Mouse (Mus musculus) embryonic fibroblast, embryonic 13.5 days (primary cell): Measurements from ENCODE around the gene Sugct. TPM values are rescaled to one million over a fixed set of nuclear protein-coding genes. Genes with fewer than 3 reads are reported as not detected.
"Not testable (repeated sequence)": the region's sequence is repeated elsewhere in the genome, so short reads cannot be mapped to it uniquely, and the experiment has no call there.

Experiments used
- H3K27ac ChIP-seq: 2 replicates; pipeline ENCODE4 v1.5.1; 2012; ENCODE audit warnings: low read length, control low read depth, inconsistent platforms; ENCODE audit not compliant: insufficient read depth
- H3K4me1 ChIP-seq: 2 replicates; pipeline ENCODE4 v1.6.1; 2011; ENCODE audit warnings: low read length; ENCODE audit not compliant: control insufficient read depth, insufficient read depth
- H3K4me3 ChIP-seq: 2 replicates; pipeline ENCODE4 v1.5.1; 2011; ENCODE audit warnings: mild to moderate bottlenecking, control low read depth, low read length; ENCODE audit not compliant: insufficient read depth
- CTCF ChIP-seq: IDR thresholded peaks from 2 replicates; pipeline ENCODE4 v1.5.1; 2011; ENCODE audit warnings: mild to moderate bottlenecking, control low read depth, low read length, moderate library complexity, borderline replicate concordance; ENCODE audit not compliant: insufficient read depth
- POLR2A ChIP-seq: IDR thresholded peaks from 2 replicates; pipeline ENCODE4 v1.6.1; 2011; ENCODE audit warnings: low read depth, mild to moderate bottlenecking, control low read depth, low read length, moderate library complexity
- polyA plus RNA-seq: library from polyadenylated mRNA; stranded (reverse); fragments of >200 nt; gene quantifications from 2 replicates; pipeline ENCODE4 v1.2.4, GENCODE M21; 2011; ENCODE audit warnings: low read depth; ENCODE audit not compliant: missing spikeins, insufficient read length

The Sugct gene
- polyA plus RNA-seq, 1 experiment: 2.1 TPM

GRCm38 (mm10) chr13:17534469-17534868 lies 160.9 kb downstream of the Sugct start:
- Histone ChIP-seq H3K4me3 (no peak overlapping the region), H3K27ac (no peak overlapping the region), H3K4me1 (no peaks in the 10 kb centered on the region)
- no peak for TF ChIP-seq CTCF
- TF ChIP-seq POLR2A: no peak

GRCm38 (mm10) chr13:17511184-17511778 lies 184.1 kb downstream of the Sugct start:
- Histone ChIP-seq H3K4me1 (peaks cover 3% of the 10 kb centered on the region; the same call in 1 of the 2 replicates), H3K27ac (peak overlapping the region; percentile 27; the same call in 1 of the 2 replicates), H3K4me3 (no peak overlapping the region)
- TF ChIP-seq POLR2A (no peak), CTCF (no peak)

GRCm38 (mm10) chr13:17494936-17495335 lies 200.4 kb downstream of the Sugct start:
- no peak overlapping the region for H3K4me3 ChIP-seq
- TF ChIP-seq CTCF: no peak
- peaks cover 6% of the 10 kb centered on the region for H3K4me1 ChIP-seq
- no peak overlapping the region for H3K27ac ChIP-seq

- TF ChIP-seq CTCF (no peak), POLR2A (no peak)
Measured at GRCm38 (mm10) chr13:17494056-17494574, 201.2 kb downstream of the Sugct start.

GRCm38 (mm10) chr13:17457981-17458380 lies 237.4 kb downstream of the Sugct start:
- not testable (repeated sequence) for H3K4me3 ChIP-seq, H3K27ac ChIP-seq, H3K4me1 ChIP-seq

More at GRCm38 (mm10) chr13:17494056-17494574, 201.2 kb downstream of the Sugct start:
- peaks cover 6% of the 10 kb centered on the region for H3K4me1 ChIP-seq
- no peak overlapping the region for H3K4me3 ChIP-seq
- peak overlapping the region; percentile 95 for H3K27ac ChIP-seq

- no peak for TF ChIP-seq POLR2A
- TF ChIP-seq CTCF: no peak
- H3K27ac ChIP-seq: no peak overlapping the region
- H3K4me3 ChIP-seq: no peak overlapping the region
- H3K4me1 ChIP-seq: no peaks in the 10 kb centered on the region
Measured at GRCm38 (mm10) chr13:17432139-17432916, 263.0 kb downstream of the Sugct start.

- TF ChIP-seq POLR2A (no peak), CTCF (no peak)
- no peak overlapping the region for H3K4me3 ChIP-seq
- no peak overlapping the region for H3K27ac ChIP-seq
- no peaks in the 10 kb centered on the region for H3K4me1 ChIP-seq
Measured at GRCm38 (mm10) chr13:17421875-17422274, 273.5 kb downstream of the Sugct start.

GRCm38 (mm10) chr13:17420557-17420956 lies 274.8 kb downstream of the Sugct start:
- H3K4me1 ChIP-seq: no peaks in the 10 kb centered on the region
- no peak for TF ChIP-seq CTCF
- no peak for TF ChIP-seq POLR2A
- no peak overlapping the region for H3K4me3 ChIP-seq
- H3K27ac ChIP-seq: no peak overlapping the region

- Histone ChIP-seq H3K4me3 (no peak overlapping the region), H3K27ac (no peak overlapping the region)
- TF ChIP-seq POLR2A: no peak
- no peak for TF ChIP-seq CTCF
Measured at GRCm38 (mm10) chr13:17342836-17343235, 352.5 kb downstream of the Sugct start.

GRCm38 (mm10) chr13:17335885-17336540 lies 359.3 kb downstream of the Sugct start:
- Histone ChIP-seq H3K4me1 (peaks cover 2% of the 10 kb centered on the region; the same call in 1 of the 2 replicates), H3K4me3 (no peak overlapping the region), H3K27ac (no peak overlapping the region)
- TF ChIP-seq POLR2A (no peak), CTCF (no peak)

More at GRCm38 (mm10) chr13:17342836-17343235, 352.5 kb downstream of the Sugct start:
- H3K4me1 ChIP-seq: no peaks in the 10 kb centered on the region
